Mouse (Mus musculus) heart, embryonic 12.5 days (tissue): Measurements from ENCODE around the gene Apoh. TPM values are rescaled to one million over a fixed set of nuclear protein-coding genes. Genes with fewer than 3 reads are reported as not detected.
A peak's percentile ranks its signal among the peaks of the same experiment; 100 is the strongest.

Experiments
- ATAC-seq: fragments of 200-750 bp; cut with Nextera tagmentation; 2 replicates; pipeline ENCODE4 v1.8.0; 2017; ENCODE audit warnings: moderate TSS enrichment, moderate library complexity; ENCODE audit not compliant: insufficient number of reproducible peaks, low FRiP score
- H3K27ac ChIP-seq: fragments of 300-500 bp; sonication (generic); 2 replicates; pipeline ENCODE4 v1.5.1; 2016; ENCODE audit warnings: mild to moderate bottlenecking, moderate library complexity; ENCODE audit not compliant: poor library complexity, severe bottlenecking
- H3K27me3 ChIP-seq: fragments of 300-500 bp; sonication (generic); replicated peaks from 2 replicates; pipeline ENCODE4 v1.6.1; 2016; ENCODE audit warnings: mild to moderate bottlenecking, moderate library complexity
- H3K36me3 ChIP-seq: fragments of 300-500 bp; sonication (generic); 2 replicates; pipeline ENCODE4 v1.6.1; 2016; ENCODE audit warnings: mild to moderate bottlenecking, moderate library complexity
- H3K4me1 ChIP-seq: fragments of 300-500 bp; sonication (generic); replicated peaks from 2 replicates; pipeline ENCODE4 v1.6.1; 2016; ENCODE audit warnings: mild to moderate bottlenecking
- H3K4me2 ChIP-seq: fragments of 300-500 bp; sonication (generic); 2 replicates; pipeline ENCODE4 v1.6.1; 2016; ENCODE audit warnings: mild to moderate bottlenecking, moderate library complexity
- H3K4me3 ChIP-seq: fragments of 300-500 bp; sonication (generic); 2 replicates; pipeline ENCODE4 v1.5.1; 2016; ENCODE audit warnings: mild to moderate bottlenecking
- H3K9ac ChIP-seq: fragments of 300-500 bp; sonication (generic); 2 replicates; pipeline ENCODE4 v1.6.1; 2016; ENCODE audit warnings: mild to moderate bottlenecking, moderate library complexity
- H3K9me3 ChIP-seq: fragments of 300-500 bp; sonication (generic); replicated peaks from 2 replicates; pipeline ENCODE4 v1.6.1; 2016; ENCODE audit warnings: mild to moderate bottlenecking, moderate library complexity
- WGBS: fragments of 180-500 bp; shearing (Covaris S2); methylation state at CpG from one replicate; pipeline ENCODE4 v1.1.7; 2016; 5-methylcytosine and 5-hydroxymethylcytosine counted together
- polyA plus RNA-seq: library from polyadenylated mRNA; unstranded; fragments of >200 nt; fragmentation: Nextera tagmentation; extraction: Ambion mirVana; gene quantifications from 2 replicates; pipeline ENCODE4 v1.2.1, GENCODE M21; 2016

The Apoh gene
- 0.21 and 0.24 TPM in 2 replicates for polyA plus RNA-seq

DNA sequence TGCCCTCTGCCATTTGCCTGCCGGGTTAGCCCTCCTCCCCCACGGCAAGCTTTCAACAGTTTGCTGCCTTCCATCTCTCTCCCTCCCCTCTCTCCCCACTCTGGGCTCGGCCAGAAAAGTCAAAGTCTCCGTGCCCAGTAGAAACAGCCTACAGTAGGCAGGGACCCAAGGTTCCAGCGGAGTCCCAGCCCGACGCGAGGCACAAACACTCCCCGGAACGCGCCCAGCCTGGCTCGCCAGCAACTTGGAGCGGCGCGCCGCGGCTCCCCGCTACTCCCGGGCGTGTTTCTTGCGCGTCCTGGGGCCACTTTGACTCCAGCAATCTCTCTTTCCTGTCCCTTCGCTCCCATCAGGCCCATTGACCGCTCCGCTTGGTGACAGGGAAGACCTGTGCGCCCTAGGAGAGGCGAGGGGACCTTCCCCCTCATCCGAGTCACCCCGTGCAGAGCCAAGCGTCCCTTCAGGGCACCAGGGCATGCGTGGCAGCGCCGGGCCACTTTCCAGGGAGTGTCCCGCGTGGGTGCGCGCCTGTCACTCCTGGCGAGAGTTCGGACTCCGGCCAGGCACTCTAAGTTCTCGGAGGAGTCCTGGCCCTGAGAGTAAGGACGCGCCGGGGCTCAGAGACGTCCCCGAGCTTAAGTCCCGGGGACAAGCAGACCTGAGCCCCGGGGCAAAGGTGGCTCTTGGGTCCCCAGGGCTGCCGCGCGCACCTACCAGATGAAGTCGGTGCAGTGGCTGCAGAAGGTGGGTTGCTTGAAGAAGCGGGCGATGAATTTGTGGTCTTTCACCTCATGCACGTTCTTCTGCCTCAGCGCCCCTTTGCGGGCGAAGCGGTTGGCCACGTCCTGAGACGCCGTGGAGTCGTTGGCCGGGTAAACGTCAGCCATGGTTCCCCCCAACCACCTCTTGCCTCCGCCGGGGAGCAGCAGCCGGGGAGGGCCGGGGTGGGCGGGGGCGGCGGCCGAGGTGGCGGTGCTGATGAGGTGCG lies at the start of gene Apoh:
Gene Apoh, plus strand, starts transcription at position 574 of the 988 bp plus-strand sequence.
- Histone ChIP-seq H3K9ac (peak within 1 kb of the TSS; percentile 89), H3K4me1 (peaks cover 9% of the 10 kb centered on the region), H3K27ac (peak within 1 kb of the TSS; percentile 82), H3K4me3 (peak within 1 kb of the TSS; percentile 80), H3K27me3 (no peaks in the 10 kb centered on the region), H3K4me2 (peak within 1 kb of the TSS; percentile 96), H3K36me3 (0 out of 2 replicates have a peak, but pooled peaks cover 2% of the 10 kb centered on the region), H3K9me3 (no peaks in the 10 kb centered on the region)
- WGBS, result under 1% methylated on average over 70 of the region's 75 CpGs
- peak; percentile 40 for ATAC-seq

DNA sequence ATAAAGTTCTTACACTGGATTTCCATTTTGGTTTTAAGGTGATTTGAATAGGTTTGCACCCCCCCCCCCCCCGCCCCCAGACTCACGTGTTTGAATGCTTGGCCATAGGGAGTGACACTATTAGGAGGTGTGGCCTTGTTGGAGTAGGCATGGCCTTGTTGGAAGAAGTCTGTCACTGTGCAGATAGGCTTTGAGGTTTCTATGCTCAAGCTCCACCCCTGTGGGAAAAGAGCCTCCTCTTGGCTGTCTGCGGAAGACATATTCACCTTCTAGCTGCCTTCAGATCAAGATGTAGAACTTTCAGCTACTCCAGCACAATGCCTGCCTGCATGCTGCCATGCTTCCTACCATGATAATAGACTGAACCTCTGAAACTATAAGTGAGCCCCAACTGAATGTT lies 49.3 kb upstream of the Apoh start:
- Histone ChIP-seq H3K4me2 (no peak overlapping the region), H3K4me3 (no peak overlapping the region), H3K4me1 (peaks cover 17% of the 10 kb centered on the region; the same call in 1 of the 2 replicates), H3K9me3 (peaks cover under 1% of the 10 kb centered on the region; the same call in 1 of the 2 replicates), H3K27ac (no peak overlapping the region), H3K9ac (no peak overlapping the region), H3K27me3 (no peaks in the 10 kb centered on the region), H3K36me3 (no peaks in the 10 kb centered on the region)
- 64% methylated on average over 3 of the region's 3 CpGs for WGBS
- ATAC-seq, result no peak

DNA sequence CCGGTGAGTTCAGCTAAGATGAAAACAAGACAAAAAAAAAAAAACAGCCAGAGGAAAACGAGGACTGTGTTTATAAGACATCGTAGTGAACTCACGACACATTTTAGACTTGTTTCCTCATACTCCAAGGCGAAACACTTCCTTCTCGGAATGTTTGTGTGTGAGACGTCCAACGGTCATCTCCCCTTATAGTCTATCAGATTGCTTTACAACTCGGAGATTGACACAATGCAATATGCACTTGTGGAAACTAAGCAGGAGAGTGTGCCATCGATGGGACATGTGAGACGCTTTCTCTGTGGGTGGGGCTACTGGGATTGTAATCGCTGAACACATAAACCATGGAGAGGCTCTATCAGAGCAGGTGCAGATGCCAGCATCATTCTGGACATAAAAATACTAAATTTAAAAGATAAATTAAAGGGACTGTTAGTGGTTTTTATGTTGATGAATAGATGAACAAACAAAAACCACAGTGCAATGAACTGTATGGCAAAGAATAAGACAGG lies 48.8 kb upstream of the Apoh start:
- 91% methylated on average over 12 of the region's 12 CpGs for WGBS
- no peaks in the 10 kb centered on the region for H3K9me3 ChIP-seq

DNA sequence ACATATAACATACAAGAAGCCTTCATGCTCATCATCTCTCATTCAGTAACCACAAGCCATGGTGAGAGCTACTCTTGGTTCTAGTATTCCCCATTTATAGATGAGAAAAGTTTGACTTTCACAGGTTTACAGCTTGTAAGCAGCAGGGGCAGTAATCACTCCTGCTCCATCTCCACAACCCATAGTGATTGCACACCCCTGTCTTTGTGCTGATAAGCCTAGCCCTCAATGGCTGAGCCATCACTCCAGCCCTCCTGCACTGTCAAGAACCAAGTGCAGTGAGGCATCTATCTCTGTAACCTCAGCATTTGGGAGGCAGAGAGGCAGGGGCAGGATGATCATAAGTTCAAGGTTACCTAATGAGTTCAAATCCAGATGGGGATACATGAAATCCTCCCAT lies 47.8 kb upstream of the Apoh start:
- no peak for ATAC-seq
- Histone ChIP-seq H3K27ac (no peak overlapping the region), H3K9ac (no peak overlapping the region), H3K36me3 (no peaks in the 10 kb centered on the region), H3K4me1 (peaks cover 17% of the 10 kb centered on the region; the same call in 1 of the 2 replicates), H3K4me2 (no peak overlapping the region), H3K9me3 (no peaks in the 10 kb centered on the region), H3K4me3 (no peak overlapping the region), H3K27me3 (no peaks in the 10 kb centered on the region)

More for the DNA sequence above, 48.8 kb upstream of the Apoh start:
- Histone ChIP-seq H3K4me1 (peaks cover 17% of the 10 kb centered on the region; the same call in 1 of the 2 replicates), H3K27ac (no peak overlapping the region), H3K36me3 (no peaks in the 10 kb centered on the region), H3K9ac (no peak overlapping the region), H3K27me3 (no peaks in the 10 kb centered on the region), H3K4me3 (no peak overlapping the region), H3K4me2 (no peak overlapping the region)
- ATAC-seq, result no peak

DNA sequence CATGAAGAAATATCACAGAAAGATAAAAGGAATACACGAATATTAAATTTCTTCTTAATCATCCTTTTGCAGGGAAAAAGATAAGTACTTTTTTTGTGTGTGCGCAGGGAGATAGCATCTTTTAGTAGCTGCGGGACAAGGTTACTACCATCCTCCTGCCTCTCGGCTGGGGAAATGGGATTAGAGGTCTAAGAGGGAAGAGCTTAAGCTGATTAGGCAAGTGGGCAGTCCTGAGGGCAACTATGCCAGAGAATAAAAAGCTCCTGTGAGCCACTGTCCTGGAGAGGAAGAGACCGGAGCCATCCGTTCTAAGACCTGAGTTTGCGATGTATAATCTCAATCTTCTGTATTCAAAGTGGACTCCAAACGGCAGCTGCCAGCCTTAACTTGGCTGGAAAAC lies 45.2 kb upstream of the Apoh start:
- Histone ChIP-seq H3K27ac (no peak overlapping the region), H3K4me1 (peaks cover 14% of the 10 kb centered on the region; the same call in 1 of the 2 replicates), H3K9me3 (no peaks in the 10 kb centered on the region), H3K4me2 (no peak overlapping the region), H3K9ac (no peak overlapping the region), H3K36me3 (no peaks in the 10 kb centered on the region), H3K4me3 (no peak overlapping the region), H3K27me3 (no peaks in the 10 kb centered on the region)
- 43% methylated on average over 8 of the region's 8 CpGs for WGBS
- ATAC-seq, result no peak

DNA sequence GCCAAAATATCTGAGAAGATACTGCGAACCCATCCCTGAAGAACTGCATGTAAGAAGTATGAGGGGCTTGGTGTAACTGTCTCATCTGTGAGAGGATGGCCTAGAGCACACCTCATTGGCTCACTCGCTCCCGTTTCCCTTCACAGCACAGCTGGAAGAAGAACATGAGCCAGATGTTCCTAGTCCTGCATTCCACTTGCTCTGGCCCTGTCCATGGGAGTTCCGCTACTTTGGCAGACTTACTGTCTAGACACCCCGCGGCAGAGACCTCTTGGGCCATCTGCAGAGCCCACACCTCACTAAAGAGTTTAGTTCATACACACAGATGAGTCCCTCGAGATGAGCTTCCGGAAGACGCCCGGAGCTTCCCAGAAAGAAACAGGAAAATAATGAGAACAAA lies 43.2 kb upstream of the Apoh start:
- H3K36me3 ChIP-seq, result no peaks in the 10 kb centered on the region
- H3K9ac ChIP-seq, result no peak overlapping the region
- H3K4me3 ChIP-seq, result no peak overlapping the region
- no peaks in the 10 kb centered on the region for H3K27me3 ChIP-seq
- WGBS, result 86% methylated on average over 10 of the region's 10 CpGs
- no peak for ATAC-seq
- H3K4me1 ChIP-seq, result peaks cover 14% of the 10 kb centered on the region; the same call in 1 of the 2 replicates
- no peak overlapping the region for H3K27ac ChIP-seq
- H3K4me2 ChIP-seq, result no peak overlapping the region
- H3K9me3 ChIP-seq, result no peaks in the 10 kb centered on the region

DNA sequence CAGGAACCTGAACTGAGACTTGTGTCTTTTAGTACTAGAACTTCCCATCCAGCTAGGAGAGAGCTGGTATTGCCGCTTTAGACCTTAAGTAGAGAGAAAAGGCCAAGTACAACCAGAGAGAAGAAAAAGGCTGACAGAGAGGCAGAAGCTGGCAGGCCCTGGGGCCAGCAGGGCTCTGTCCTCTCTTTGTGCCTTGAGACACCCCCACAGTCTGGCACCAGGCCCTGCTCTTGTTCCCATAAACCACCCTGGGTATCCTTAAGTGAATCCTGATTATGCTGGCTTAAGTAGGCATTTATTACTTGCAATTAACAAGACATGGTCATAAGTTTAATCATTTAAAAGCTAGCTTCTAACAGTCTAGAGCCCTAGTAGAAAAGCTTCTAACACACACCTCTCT lies 42.7 kb upstream of the Apoh start:
- Histone ChIP-seq H3K9ac (no peak overlapping the region), H3K36me3 (no peaks in the 10 kb centered on the region)

DNA sequence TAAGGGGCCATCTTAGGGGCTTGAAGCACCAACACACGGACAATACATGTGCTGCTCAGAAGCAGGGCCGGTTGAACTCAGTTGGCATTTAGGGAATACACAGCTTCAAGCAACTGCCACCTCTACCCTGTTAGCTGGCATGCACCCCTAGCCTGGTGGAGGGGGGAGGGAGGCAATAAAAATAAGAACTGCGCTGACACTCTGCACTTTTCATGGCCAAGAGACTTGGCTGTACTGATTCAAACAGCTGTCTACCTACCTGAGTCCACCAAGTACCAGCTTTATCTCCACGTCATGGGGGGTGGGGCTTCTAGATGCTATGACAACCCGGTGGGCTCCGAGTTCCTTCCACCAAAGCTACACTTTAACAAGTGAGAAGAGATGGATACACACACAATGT lies 42.1 kb upstream of the Apoh start:
- Histone ChIP-seq H3K4me3 (no peak overlapping the region), H3K27me3 (no peaks in the 10 kb centered on the region), H3K4me2 (no peak overlapping the region), H3K27ac (no peak overlapping the region), H3K36me3 (no peaks in the 10 kb centered on the region), H3K9ac (no peak overlapping the region), H3K4me1 (peaks cover 14% of the 10 kb centered on the region; the same call in 1 of the 2 replicates), H3K9me3 (no peaks in the 10 kb centered on the region)
- 85% methylated on average over 6 of the region's 6 CpGs for WGBS
- ATAC-seq, result no peak

More for the DNA sequence above, 42.7 kb upstream of the Apoh start:
- Histone ChIP-seq H3K27ac (no peak overlapping the region), H3K4me3 (no peak overlapping the region), H3K9me3 (no peaks in the 10 kb centered on the region), H3K4me1 (peaks cover 14% of the 10 kb centered on the region; the same call in 1 of the 2 replicates), H3K4me2 (no peak overlapping the region), H3K27me3 (no peaks in the 10 kb centered on the region)
- 88% methylated on average over 1 of the region's 1 CpGs for WGBS
- no peak for ATAC-seq

DNA sequence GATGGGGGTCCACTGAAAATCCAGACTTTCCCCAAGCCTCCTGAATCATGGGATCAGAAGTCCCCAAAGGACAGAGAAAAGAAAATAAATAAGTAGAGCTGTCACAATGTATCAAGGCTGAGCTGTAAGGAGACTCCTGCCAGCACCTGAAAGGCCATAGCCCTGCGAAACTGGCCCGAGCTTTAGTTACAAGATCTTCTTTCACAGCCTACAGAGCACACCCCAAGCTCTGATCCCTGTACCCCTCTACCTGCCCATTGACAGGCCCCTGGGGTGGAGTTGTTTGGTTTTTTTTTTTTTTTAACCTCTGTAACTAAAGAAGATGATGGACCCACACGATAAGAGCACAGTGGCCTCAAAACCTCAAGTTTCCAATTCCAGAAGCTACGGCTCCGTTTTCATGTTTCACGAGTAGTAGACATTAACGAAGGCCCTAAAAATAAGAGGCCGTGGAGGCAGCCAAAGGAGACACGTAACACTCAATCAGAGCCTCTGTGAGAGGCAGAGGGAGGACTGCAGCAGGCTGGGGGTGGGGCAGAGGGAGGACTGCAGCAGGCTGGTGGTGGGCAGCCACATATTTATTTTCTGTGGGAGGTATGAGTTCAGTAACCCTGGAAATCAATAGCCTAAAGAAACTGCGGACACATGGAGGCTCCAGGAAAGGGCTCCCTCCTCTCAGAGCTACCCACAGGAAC lies 41.2 kb upstream of the Apoh start:
- H3K9ac ChIP-seq, result no peak overlapping the region
- no peak overlapping the region for H3K4me3 ChIP-seq
- no peaks in the 10 kb centered on the region for H3K27me3 ChIP-seq
- WGBS, result 86% methylated on average over 10 of the region's 10 CpGs
- no peak for ATAC-seq
- H3K4me1 ChIP-seq, result peaks cover 14% of the 10 kb centered on the region
- H3K9me3 ChIP-seq, result no peaks in the 10 kb centered on the region
- H3K27ac ChIP-seq, result no peak overlapping the region
- H3K4me2 ChIP-seq, result no peak overlapping the region
- no peaks in the 10 kb centered on the region for H3K36me3 ChIP-seq

DNA sequence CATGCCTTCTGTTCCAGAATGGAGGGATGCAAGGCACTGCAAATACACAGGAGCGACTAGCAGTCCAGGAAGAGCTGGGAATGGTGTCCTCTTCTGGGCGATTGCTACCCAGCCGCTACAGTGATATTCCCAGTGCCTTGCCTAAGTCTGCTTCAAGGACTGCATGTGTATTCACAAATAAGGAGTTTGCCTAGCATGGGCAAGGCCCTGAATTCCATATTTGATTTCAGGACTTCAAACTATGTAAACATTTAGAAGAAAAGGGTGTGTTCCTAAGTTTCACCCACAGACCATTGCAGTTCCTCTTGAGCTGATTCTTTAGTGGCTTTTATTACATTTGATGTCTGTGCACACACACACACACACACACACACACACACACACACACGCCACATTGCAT lies 39.4 kb upstream of the Apoh start:
- no peak for ATAC-seq
- no peak overlapping the region for H3K4me3 ChIP-seq
- no peaks in the 10 kb centered on the region for H3K9me3 ChIP-seq
- H3K9ac ChIP-seq, result no peak overlapping the region
- H3K4me2 ChIP-seq, result no peak overlapping the region
- no peaks in the 10 kb centered on the region for H3K36me3 ChIP-seq
- peaks cover 21% of the 10 kb centered on the region for H3K4me1 ChIP-seq
- WGBS, result 92% methylated on average over 4 of the region's 4 CpGs
- H3K27ac ChIP-seq, result no peak overlapping the region
- no peaks in the 10 kb centered on the region for H3K27me3 ChIP-seq

DNA sequence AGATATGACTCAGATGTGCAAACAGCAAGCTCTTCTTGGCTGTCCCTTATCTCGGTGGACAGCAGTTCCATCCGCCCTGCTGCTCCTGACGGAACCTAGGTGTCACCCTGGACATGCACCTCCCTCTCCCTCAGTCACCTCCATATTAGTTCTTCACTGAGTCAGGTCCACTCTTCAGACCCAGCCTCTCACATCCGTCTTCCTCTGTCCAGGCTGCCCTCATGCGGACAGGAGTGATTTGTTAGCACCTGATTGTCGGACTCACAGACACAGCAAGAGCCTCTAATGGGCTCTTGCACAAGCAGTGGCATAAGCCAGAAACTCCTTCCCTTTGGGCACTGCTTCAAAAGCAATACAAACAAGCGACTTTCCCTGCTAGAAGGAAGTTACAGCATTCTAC lies 35.9 kb upstream of the Apoh start:
- peaks cover 23% of the 10 kb centered on the region for H3K4me1 ChIP-seq
- H3K36me3 ChIP-seq, result no peaks in the 10 kb centered on the region
- H3K4me2 ChIP-seq, result no peak overlapping the region
- no peaks in the 10 kb centered on the region for H3K27me3 ChIP-seq
- ATAC-seq, result no peak
- H3K9me3 ChIP-seq, result no peaks in the 10 kb centered on the region
- H3K4me3 ChIP-seq, result no peak overlapping the region
- H3K27ac ChIP-seq, result no peak overlapping the region
- WGBS, result 42% methylated on average over 7 of the region's 7 CpGs
- H3K9ac ChIP-seq, result no peak overlapping the region
